In the genomic region with DNA sequence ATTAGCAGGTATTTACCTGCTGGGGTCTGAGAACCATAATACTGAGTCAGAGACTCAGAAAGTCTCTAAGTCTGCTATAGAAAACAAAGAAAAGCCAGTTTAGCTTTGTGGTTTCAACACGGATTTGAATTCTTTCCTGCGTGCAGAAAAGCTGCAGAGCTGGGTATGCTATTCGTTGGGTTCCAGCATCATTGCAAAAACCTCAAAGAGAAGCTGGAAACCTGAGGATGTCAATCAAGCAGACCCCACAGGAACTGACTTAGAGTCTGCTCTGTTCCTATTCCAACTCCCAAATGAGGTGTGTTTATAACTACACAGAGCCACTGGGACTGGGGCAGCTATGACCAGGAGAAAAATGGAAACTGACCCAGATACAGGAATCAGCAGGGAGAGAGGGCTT, we compare ENCODE assay signal across 20 mouse cellular contexts.
DNase-seq lines count a peak whose midpoint lies in the region; ATAC-seq lines count a peak whose summit lies in the region.
"Had no signal": no experiment of that assay in that cellular context is flagged by ENCODE, and none has a peak within 500 bp of the region (broad histone marks: within the 10 kb centered on the region; RNA-seq: fewer than 3 reads in every experiment).

No protein-coding gene starts in this region.

- peak; percentile 36 for DNase-seq in heart, adult 11 months
- no peak for DNase-seq in heart, postnatal 4 days
- DNase-seq in forebrain, embryonic 14.5 days (ENCODE audit: low spot score) = no peak
- no peak for DNase-seq in adrenal gland, adult 2 months
- DNase-seq: adrenal gland, adult 8-10 months; adrenal gland, postnatal 14 days; adrenal gland, postnatal 36 days; cerebellum, adult 11 months; cerebellum, adult 9-10 months; cerebellum, postnatal 10 days; cerebellum, postnatal 25 days; embryo, embryonic 11 days; forebrain, postnatal 0 days had no signal

- no peak overlapping the region for H3K27ac ChIP-seq in forebrain, embryonic 14.5 days (ENCODE audit: low read depth, low read length)
- H3K27ac ChIP-seq: embryonic facial prominence, embryonic 13.5 days; embryonic facial prominence, embryonic 15.5 days; forebrain, embryonic 10.5 days; forebrain, embryonic 12.5 days; forebrain, embryonic 15.5 days had no signal

- H3K9me3 ChIP-seq in forebrain, embryonic 14.5 days (replicated peaks; ENCODE audit: control insufficient read depth, low read length) = no peaks in the 10 kb centered on the region
- H3K9me3 ChIP-seq: embryonic facial prominence, embryonic 13.5 days; embryonic facial prominence, embryonic 15.5 days; forebrain, embryonic 10.5 days; forebrain, embryonic 12.5 days; forebrain, embryonic 15.5 days had no signal

- no peak overlapping the region for H3K9ac ChIP-seq in forebrain, embryonic 14.5 days (ENCODE audit: low read length)
- H3K9ac ChIP-seq: embryonic facial prominence, embryonic 13.5 days; embryonic facial prominence, embryonic 15.5 days; forebrain, embryonic 12.5 days; forebrain, embryonic 15.5 days; forebrain, postnatal 0 days had no signal

- no peaks in the 10 kb centered on the region for H3K4me1 ChIP-seq in forebrain, embryonic 14.5 days (ENCODE audit: control insufficient read depth, insufficient read depth, low read length)
- H3K4me1 ChIP-seq: embryonic facial prominence, embryonic 15.5 days; forebrain, embryonic 10.5 days; forebrain, embryonic 12.5 days; forebrain, embryonic 15.5 days had no signal

- ATAC-seq in hematopoietic stem cell, adult 5-6 weeks (replicated peaks in 1 of 2; ENCODE audit: insufficient read depth in 1 of 2, low FRiP score in 2 of 2, low TSS enrichment in 1 of 2, low read depth in 1 of 2, poor library complexity in 2 of 2, severe bottlenecking in 2 of 2) = peak; percentile 64 to 65
- ATAC-seq in forebrain, embryonic 14.5 days = no peak
- ATAC-seq: forebrain, embryonic 15.5 days; forebrain, postnatal 0 days had no signal

- H3K27me3 ChIP-seq in forebrain, embryonic 14.5 days (replicated peaks; ENCODE audit: control insufficient read depth, insufficient read depth, low read length) = no peaks in the 10 kb centered on the region
- H3K27me3 ChIP-seq: embryonic facial prominence, embryonic 13.5 days; embryonic facial prominence, embryonic 15.5 days; forebrain, embryonic 12.5 days; forebrain, embryonic 15.5 days had no signal

- no peak overlapping the region for H3K4me2 ChIP-seq in forebrain, embryonic 14.5 days (ENCODE audit: low read length)
- H3K4me2 ChIP-seq: embryonic facial prominence, embryonic 13.5 days; embryonic facial prominence, embryonic 15.5 days; forebrain, embryonic 12.5 days; forebrain, embryonic 15.5 days had no signal

- H3K4me3 ChIP-seq in forebrain, embryonic 14.5 days (ENCODE audit: low read depth, low read length) = no peak overlapping the region
- H3K4me3 ChIP-seq: embryonic facial prominence, embryonic 13.5 days; embryonic facial prominence, embryonic 15.5 days; erythroblast, embryonic 14.5 days; forebrain, embryonic 10.5 days; forebrain, embryonic 12.5 days; forebrain, embryonic 15.5 days had no signal

- no peaks in the 10 kb centered on the region for H3K36me3 ChIP-seq in forebrain, embryonic 14.5 days (ENCODE audit: control insufficient read depth, insufficient read depth, low read length)
- H3K36me3 ChIP-seq: embryonic facial prominence, embryonic 13.5 days; embryonic facial prominence, embryonic 15.5 days; forebrain, embryonic 10.5 days; forebrain, embryonic 12.5 days; forebrain, embryonic 15.5 days had no signal

- 71% methylated on average over 3 of the region's 3 CpGs for WGBS in forebrain, embryonic 14.5 days
